Mouse (Mus musculus): ENCODE results near the gene Foxb2.

Gene Foxb2

DNA sequence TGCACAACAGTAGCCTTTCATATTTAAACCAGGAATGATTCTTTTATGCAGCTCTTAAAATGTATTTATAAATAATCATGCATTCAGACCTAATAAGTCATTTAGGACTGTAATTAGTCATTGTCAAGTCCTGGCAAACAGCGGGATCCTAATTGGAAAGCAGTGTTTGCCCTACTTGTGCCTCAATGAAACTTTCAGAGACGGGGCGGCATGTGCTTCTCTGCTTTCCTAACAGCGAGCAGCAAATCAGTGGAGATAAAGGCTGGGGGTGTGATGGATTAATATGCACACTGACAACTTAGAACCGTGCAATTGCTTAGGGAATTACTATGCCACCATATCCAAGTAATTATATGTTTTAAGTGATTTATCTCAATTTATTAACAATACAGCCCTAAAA, 48.4 kb downstream of the Foxb2 start:
- DNase-seq (ENCODE audit: low spot score in 2 of 2) = no peak
